Mouse (Mus musculus) megakaryocyte-erythroid progenitor cell, adult 5-6 weeks (primary cell): ENCODE measurements around the gene Kdm2b. TPM values are rescaled to one million over a fixed set of nuclear protein-coding genes. Genes with fewer than 3 reads are reported as not detected.

ENCODE experiments used
- ATAC-seq: replicated peaks from 2 replicates; pipeline ENCODE4 v1.8.0; 2016; ENCODE audit warnings: mild to moderate bottlenecking, inconsistent platforms; ENCODE audit not compliant: severe bottlenecking, poor library complexity, low FRiP score, low TSS enrichment
- total RNA-seq, 2 experiments: library from RNA; stranded (forward) in 1 of 2; stranded (reverse) in 1 of 2; fragments of 200-1000, 215-1000 nt in 1 of 2; fragments of >200 nt in 1 of 2; fragmentation: Nextera tagmentation in 1 of 2; gene quantifications; 2 replicates each; pipeline ENCODE4 v1.2.3; 2014 to 2017

The Kdm2b gene
- total RNA-seq, 2 experiments from 2014 or later = 58.8 to 64.0 TPM

- peak; percentile 92 for ATAC-seq
Observed at GRCm38 (mm10) chr5:123014753-123015701, 25.4 kb upstream of the Kdm2b start, which contains the start of gene Orai1. Gene Orai1 (plus strand): TSS chr5:123015074.

GRCm38 (mm10) chr5:123013599-123014315, 24.1 kb upstream of the Kdm2b start:
- ATAC-seq = peak; percentile 31; the same call in 1 of the 2 replicates

GRCm38 (mm10) chr5:123011705-123012104, 22.1 kb upstream of the Kdm2b start:
- ATAC-seq = no peak

- ATAC-seq = no peak
Observed at GRCm38 (mm10) chr5:123010806-123011205, 21.2 kb upstream of the Kdm2b start.

- ATAC-seq = no peak
Observed at GRCm38 (mm10) chr5:123009873-123010272, 20.2 kb upstream of the Kdm2b start.

DNA sequence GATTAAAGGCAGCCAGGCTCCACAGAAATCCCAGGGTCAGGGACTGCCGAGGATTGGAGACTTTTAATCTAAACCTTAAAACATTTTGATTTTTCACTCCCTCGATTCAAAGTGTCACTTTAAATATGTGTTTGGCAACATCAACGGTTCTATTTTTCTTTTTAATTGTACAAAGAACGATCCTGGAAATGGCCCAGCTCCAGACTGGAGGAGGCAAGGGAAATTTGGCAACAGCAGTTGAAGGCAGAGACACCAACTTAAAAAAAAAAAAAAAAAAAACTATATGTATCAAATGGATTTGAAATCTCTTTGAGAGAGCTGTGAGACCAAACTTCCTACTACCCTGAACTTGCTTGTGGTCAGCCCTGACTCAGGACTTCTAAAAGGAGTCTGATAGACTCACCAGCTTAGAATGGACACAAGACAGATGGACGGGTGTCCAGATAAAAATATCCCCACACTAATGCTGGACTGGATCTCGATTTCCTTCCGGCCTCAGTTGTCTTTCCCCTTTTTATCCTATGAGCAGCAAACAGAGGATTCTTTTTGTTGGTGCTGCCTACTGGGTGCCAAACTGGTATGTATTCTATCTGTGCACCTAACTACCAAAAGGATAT, 19.4 kb upstream of the Kdm2b start:
- ATAC-seq = no peak

GRCm38 (mm10) chr5:123005716-123006592, 16.3 kb upstream of the Kdm2b start:
- ATAC-seq = no peak

DNA sequence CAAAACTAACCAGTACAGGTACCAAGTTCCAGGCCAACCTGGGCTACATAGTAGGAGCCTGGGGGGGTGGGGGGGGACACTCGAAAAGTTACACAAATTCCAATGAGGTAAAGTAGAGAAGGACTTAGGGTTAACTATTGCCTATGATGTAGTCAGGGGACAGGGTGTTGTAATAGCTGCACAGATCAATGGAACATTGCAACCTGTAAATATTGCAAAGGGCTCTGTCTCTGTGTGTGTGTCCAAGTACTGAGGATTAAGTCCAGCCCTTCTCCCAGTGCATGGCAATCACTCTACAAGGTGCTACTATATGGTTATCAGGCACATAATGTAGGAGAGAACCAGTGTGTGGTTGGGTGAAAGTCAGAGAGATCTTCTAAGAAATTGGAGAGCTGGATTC, 11.3 kb upstream of the Kdm2b start:
- ATAC-seq = no peak

DNA sequence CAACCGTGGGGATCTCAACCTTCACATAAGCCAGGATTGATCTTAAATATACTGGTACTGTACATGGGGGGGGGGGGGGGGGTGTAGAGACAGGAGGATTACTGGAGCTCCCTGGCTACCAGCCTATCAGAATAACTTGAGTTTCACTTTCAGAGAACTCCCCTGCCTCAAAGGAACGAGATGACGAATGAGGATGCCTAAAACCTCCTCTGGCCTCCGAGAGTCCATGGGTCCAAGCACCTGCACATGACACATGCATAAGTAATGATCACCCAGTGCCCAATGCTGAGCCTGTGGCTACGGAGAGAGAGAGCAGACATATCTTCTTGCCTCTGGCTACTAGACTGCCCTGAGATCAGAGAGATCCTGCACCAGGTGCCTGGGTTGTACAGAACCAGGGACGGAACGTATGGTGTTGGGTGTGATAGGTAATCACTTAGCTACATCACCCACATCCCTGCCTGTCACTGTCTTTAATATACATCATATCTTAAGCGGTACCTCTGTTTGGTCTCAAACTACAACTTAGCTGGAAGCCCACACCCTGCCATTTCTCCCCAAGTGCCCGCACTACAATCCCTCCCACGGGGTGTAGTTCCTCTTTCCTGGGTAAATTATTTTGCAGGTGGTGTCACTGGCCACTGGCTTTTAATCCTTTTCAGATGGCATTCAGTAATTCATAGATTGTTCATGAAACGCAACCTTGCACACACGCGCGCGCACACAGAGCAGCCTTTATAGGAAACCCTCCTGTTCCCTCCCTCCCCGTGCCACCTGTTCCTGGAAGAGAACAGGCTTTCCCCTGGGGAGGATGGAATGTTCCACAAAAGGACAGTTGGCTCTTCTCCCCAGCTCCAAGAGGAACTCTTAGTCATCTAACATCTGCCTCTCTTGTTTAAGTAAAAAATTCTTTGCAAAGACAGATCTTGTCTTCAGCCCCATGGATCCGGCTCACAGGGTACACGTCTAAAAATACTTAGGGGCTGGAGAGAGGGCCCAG, 7.9 kb upstream of the Kdm2b start:
- no peak for ATAC-seq

DNA sequence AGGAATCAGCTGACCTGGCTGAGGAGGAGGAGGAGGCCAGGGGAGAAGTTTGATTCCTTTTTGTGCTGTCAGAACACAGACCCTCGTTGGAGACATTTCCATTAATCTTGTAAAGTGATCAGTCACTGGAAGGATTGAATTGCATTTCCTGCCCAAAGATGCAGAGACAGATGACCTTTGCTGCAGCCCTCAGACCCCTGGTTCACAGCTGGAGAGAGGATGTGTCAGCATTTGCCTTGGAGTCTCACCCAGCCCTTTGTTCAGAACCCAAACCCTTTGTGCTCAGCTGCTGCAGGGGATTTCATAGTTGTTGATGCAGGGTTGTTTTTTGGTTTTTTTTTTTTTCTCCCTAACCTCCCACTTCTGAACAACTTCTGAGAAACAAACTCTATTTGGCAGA, 5.3 kb upstream of the Kdm2b start:
- no peak for ATAC-seq

DNA sequence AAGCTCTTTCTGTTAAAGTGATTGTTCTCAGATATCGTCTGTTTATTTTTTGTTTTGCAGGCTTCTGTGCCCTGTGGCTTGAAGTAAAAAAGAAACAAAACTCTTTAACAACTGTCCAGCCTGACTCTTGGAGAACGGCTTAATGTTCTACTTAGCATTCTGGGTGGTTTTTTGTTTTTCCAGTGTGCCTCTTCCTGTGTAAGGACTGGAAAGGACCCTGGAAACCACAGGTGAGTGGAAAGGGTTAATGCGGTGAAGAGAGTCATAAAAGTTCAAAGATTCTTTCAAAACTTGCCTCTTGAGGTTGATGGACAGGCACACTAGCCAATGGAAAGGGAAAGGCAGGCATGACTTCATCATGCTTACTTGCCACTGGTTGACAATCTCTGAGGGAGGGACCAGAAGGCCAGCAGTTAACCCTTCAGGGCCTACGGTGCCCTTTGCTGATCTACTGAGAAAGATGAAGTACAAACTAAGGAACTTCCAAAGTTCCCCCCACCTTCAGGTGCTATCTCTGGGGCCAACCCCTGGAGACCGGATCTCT, 4.8 kb upstream of the Kdm2b start:
- ATAC-seq = peak; percentile 94

- no peak for ATAC-seq
Observed at GRCm38 (mm10) chr5:122993811-122994210, 4.2 kb upstream of the Kdm2b start.

GRCm38 (mm10) chr5:122991350-122992004, 1.9 kb upstream of the Kdm2b start:
- no peak for ATAC-seq

DNA sequence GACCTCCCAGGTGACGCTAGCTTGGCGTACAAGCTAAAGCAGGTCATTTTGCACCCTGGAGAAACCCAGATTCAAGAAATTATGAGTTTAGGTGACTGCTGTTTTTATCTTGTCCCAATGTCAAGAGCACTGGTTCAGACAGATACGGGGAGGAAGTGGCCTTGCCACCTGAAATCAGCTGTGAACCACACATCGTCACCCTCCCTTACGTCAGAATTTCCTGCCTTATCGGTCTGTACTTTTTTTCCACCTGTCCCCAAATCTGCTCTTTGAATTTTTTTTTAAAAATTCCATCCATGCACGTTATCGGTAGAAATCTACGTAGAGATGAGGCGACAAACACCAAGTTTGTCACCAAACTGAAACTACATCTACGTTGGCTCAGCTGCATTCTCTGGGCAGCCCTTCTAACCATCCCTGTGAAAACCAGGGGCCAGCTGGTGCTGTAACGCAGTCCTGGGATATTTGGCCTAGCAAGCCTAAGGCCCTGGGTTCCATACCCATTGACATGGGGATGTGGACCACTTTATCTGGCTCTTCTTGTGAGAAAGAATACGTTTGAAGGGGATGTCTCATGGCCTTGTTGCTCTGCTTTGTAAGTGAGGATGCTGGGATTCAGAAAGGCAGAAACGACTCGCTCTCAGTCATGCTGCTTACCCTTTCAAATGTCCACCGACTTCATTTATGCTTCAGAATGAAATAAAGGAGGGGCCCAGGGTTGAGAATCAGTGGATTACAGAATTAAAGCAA, 963 bp upstream of the Kdm2b start:
- ATAC-seq = 0 out of 2 replicates have a peak, but pooled peaks have one; percentile 29

GRCm38 (mm10) chr5:122989001-122989525, 560 bp downstream of the Kdm2b start:
- ATAC-seq = peak; percentile 44; the same call in 1 of the 2 replicates
